Mouse (Mus musculus) bone marrow, adult 2 months (tissue): Measurements from ENCODE around the gene Anapc11.

ENCODE experiments used
- CTCF ChIP-seq: fragments of 200-500 bp; IDR thresholded peaks from 2 replicates; pipeline ENCODE4 v1.5.1; 2011; ENCODE audit warnings: low read length, control low read depth; ENCODE audit not compliant: control insufficient read depth, insufficient read depth
- POLR2A ChIP-seq: fragments of 200-500 bp; IDR thresholded peaks from 2 replicates; pipeline ENCODE4 v1.6.1; 2011; ENCODE audit warnings: low read depth, mild to moderate bottlenecking, control low read depth, low read length, borderline replicate concordance; ENCODE audit not compliant: control insufficient read depth

GRCm38 (mm10) chr11:120600716-120601115, 2.5 kb downstream of the Anapc11 start:
- TF ChIP-seq CTCF = no peak
- no peak for TF ChIP-seq POLR2A
